Mouse (Mus musculus) spleen, adult 2 months (tissue): ENCODE measurements at regions not wholly inside any gene's neighbourhood (a gene's known extent, or its start where the extent isn't known, plus 50 kb on each side); places are given as distances from the start of the nearest gene placed in this dataset.

Source experiments
- CTCF ChIP-seq: fragments of 200-500 bp; IDR thresholded peaks from 2 replicates; pipeline ENCODE4 v1.5.1; 2011; ENCODE audit warnings: mild to moderate bottlenecking, inconsistent platforms; ENCODE audit not compliant: insufficient read depth, insufficient read length, insufficient replicate concordance; ENCODE audit errors: extremely low read depth
- POLR2A ChIP-seq: fragments of 200-500 bp; IDR thresholded peaks from 2 replicates; pipeline ENCODE4 v1.6.1; 2011; ENCODE audit warnings: low read depth, low read length, inconsistent platforms

DNA sequence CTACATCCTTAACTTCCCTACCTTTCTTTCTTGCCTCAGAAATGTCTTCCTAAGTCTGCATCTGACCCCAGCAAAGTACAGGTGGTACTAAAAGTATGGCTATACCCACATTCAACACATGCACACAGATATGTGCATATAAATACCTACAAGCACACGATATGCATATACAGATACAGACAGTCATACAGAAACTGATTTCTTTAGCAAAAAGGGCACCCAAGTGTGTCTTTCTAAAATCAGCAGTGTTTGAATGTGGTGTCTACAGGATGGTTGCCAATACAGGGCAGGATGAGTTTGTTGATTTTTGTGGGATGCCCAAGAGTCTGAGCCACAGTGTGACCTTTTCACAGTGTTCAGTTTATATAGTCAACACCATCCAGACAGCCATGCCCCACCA, 67.0 kb upstream of the Klf13 start:
- no peak for TF ChIP-seq CTCF
- TF ChIP-seq POLR2A: no peak
